25 mouse cellular contexts compared by ENCODE assay signal in the genomic region with DNA sequence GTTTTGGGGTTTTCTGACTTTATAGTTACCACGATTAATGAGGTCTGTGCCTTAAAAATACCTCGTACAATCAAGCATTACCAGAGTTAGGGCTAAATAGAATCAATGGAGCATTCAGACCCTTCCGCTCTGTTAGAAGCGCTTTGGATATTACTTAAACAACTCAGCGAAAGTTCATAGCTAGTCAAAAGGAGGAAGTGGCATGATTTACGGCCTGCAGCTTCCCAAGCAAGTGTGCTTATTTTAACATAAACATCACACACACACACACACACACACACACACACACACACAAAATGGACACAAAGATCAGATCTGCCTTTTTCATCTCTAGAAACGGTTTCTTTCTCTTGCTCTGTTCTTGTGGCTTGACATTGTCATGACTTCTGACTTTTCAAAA. TPM values are rescaled to one million over a fixed set of nuclear protein-coding genes. Genes with fewer than 3 reads are reported as not detected.
DNase-seq lines count a peak whose midpoint lies in the region; ATAC-seq lines count a peak whose summit lies in the region.
"Had no signal": no experiment of that assay in that cellular context is flagged by ENCODE, and none has a peak within 500 bp of the region (broad histone marks: within the 10 kb centered on the region; RNA-seq: fewer than 3 reads in every experiment).

No protein-coding gene starts in this region.

- intact Hi-C loops in heart, postnatal 10 days (cut with DNase I) = no loop called here

- peak overlapping the region; percentile 59 for H3K27ac ChIP-seq in lung, embryonic 16.5 days (ENCODE audit: low read length)
- no peak overlapping the region for H3K27ac ChIP-seq in neural tube, embryonic 15.5 days (replicated peaks)
- H3K27ac ChIP-seq: embryonic facial prominence, embryonic 10.5 days; forebrain, embryonic 12.5 days; heart, embryonic 13.5 days; limb, embryonic 13.5 days; liver, embryonic 14.5 days; stomach, embryonic 15.5 days had no signal

- H3K27me3 ChIP-seq in lung, embryonic 16.5 days (ENCODE audit: control insufficient read depth, insufficient read depth, low read depth, low read length) = no peaks in the 10 kb centered on the region
- H3K27me3 ChIP-seq in neural tube, embryonic 15.5 days (replicated peaks) = no peaks in the 10 kb centered on the region
- H3K27me3 ChIP-seq: forebrain, embryonic 12.5 days; heart, embryonic 13.5 days; limb, embryonic 13.5 days; megakaryocyte, embryonic 14.5 days; stomach, embryonic 15.5 days had no signal

- no peaks in the 10 kb centered on the region for H3K9me3 ChIP-seq in lung, embryonic 16.5 days (ENCODE audit: control insufficient read depth, low read length)
- no peaks in the 10 kb centered on the region for H3K9me3 ChIP-seq in neural tube, embryonic 15.5 days (replicated peaks)
- H3K9me3 ChIP-seq: embryonic facial prominence, embryonic 10.5 days; forebrain, embryonic 12.5 days; heart, embryonic 13.5 days; limb, embryonic 13.5 days; stomach, embryonic 15.5 days had no signal

- no peak overlapping the region for H3K9ac ChIP-seq in lung, embryonic 16.5 days (ENCODE audit: low read length)
- no peak overlapping the region for H3K9ac ChIP-seq in neural tube, embryonic 15.5 days (replicated peaks)
- H3K9ac ChIP-seq: forebrain, embryonic 12.5 days; heart, embryonic 13.5 days; limb, embryonic 13.5 days; liver, embryonic 14.5 days; stomach, embryonic 15.5 days had no signal

- ATAC-seq in lung, embryonic 16.5 days (ENCODE audit: low read depth) = peak; percentile 65; the same call in 1 of the 2 replicates
- peak; percentile 80 for ATAC-seq in megakaryocyte progenitor cell, adult 5-6 weeks (replicated peaks; ENCODE audit: poor library complexity)
- no peak for ATAC-seq in neural tube, embryonic 15.5 days (ENCODE audit: low FRiP score)
- ATAC-seq: activated CD4-positive, CD25-positive, alpha-beta regulatory T cell, adult 4 months had no signal

- H3K36me3 ChIP-seq in lung, embryonic 16.5 days (ENCODE audit: control insufficient read depth, insufficient read depth, low read length) = no peaks in the 10 kb centered on the region
- no peaks in the 10 kb centered on the region for H3K36me3 ChIP-seq in neural tube, embryonic 15.5 days
- H3K36me3 ChIP-seq: embryonic facial prominence, embryonic 10.5 days; forebrain, embryonic 12.5 days; G1E; heart, embryonic 13.5 days; limb, embryonic 13.5 days; stomach, embryonic 15.5 days had no signal

- H3K4me3 ChIP-seq in lung, embryonic 16.5 days (ENCODE audit: low read length) = peak overlapping the region; percentile 6; the same call in 1 of the 2 replicates
- H3K4me3 ChIP-seq in neural tube, embryonic 15.5 days (replicated peaks) = no peak overlapping the region
- H3K4me3 ChIP-seq: embryonic facial prominence, embryonic 10.5 days; forebrain, embryonic 12.5 days; heart, embryonic 13.5 days; limb, embryonic 13.5 days; megakaryocyte, embryonic 14.5 days; stomach, embryonic 15.5 days had no signal

- H3K4me1 ChIP-seq in lung, embryonic 16.5 days (replicated peaks; ENCODE audit: control insufficient read depth, insufficient read depth, low read length) = no peaks in the 10 kb centered on the region
- no peaks in the 10 kb centered on the region for H3K4me1 ChIP-seq in neural tube, embryonic 15.5 days
- H3K4me1 ChIP-seq: embryonic facial prominence, embryonic 10.5 days; forebrain, embryonic 12.5 days; heart, embryonic 13.5 days; limb, embryonic 13.5 days; megakaryocyte, embryonic 14.5 days; stomach, embryonic 15.5 days had no signal

- 40% methylated on average over 7 of the region's 7 CpGs for WGBS in lung, embryonic 16.5 days
- 52% methylated on average over 7 of the region's 7 CpGs for WGBS in neural tube, embryonic 15.5 days

- peak; percentile 29 for DNase-seq in embryo, embryonic 11 days
- DNase-seq in embryo, embryonic 9.5 days (ENCODE audit: extremely low spot score) = no peak
- peak; percentile 15 for DNase-seq in retina, postnatal 1 day
- DNase-seq in retina, embryonic 14.5 days (ENCODE audit: low spot score) = no peak
- no peak for DNase-seq in heart, postnatal 10 days
- DNase-seq: adrenal gland, postnatal 14 days; cerebellum, adult 11 months; cerebellum, postnatal 10 days; heart, adult 18-20 months; heart, postnatal 4 days; midbrain, embryonic 14.5 days; thymus, adult 2 months had no signal

- peak overlapping the region; percentile 22; the same call in 1 of the 2 replicates for H3K4me2 ChIP-seq in lung, embryonic 16.5 days (ENCODE audit: low read depth, low read length)
- H3K4me2 ChIP-seq in neural tube, embryonic 15.5 days = no peak overlapping the region
- H3K4me2 ChIP-seq: forebrain, embryonic 12.5 days; heart, embryonic 13.5 days; limb, embryonic 13.5 days; stomach, embryonic 15.5 days had no signal

RNA-seq across cellular contexts. Expression of a gene that starts 9.7 kb away (rescaled TPM):
- polyA plus RNA-seq in lung, embryonic 16.5 days (2015; fragmentation: Nextera tagmentation; extraction: Ambion mirVana) = 19.7 and 21.5 TPM in 2 replicates
- not detected in 2 replicates for total RNA-seq in megakaryocyte progenitor cell, adult 5-6 weeks (2015)
- total RNA-seq in megakaryocyte progenitor cell, adult 5-6 weeks (2017) = not detected in 2 replicates
- 33.2 and 37.5 TPM in 2 replicates for polyA plus RNA-seq in neural tube, embryonic 15.5 days (2015; fragmentation: Nextera tagmentation; extraction: Ambion mirVana)
- 10 to 100 TPM in 1 of 2 experiments, 1 to 10 TPM in 1; 8.7 to 10.2 TPM for total RNA-seq in heart, postnatal 10 days (2021)
- total RNA-seq: neutrophil, adult 5-6 weeks had no signal
- polyA plus RNA-seq: G1E had no signal

Comparison
In these comparisons a context has a peak if more than half of its experiments do, and no peak if none do; other contexts are left out.
1. DNase-seq: peak in embryo, embryonic 11 days (single experiment) and retina, postnatal 1 day (single experiment); none in embryo, embryonic 9.5 days (single experiment), retina, embryonic 14.5 days (single experiment) and heart, postnatal 10 days (0 of 2).
2. RNA of a gene that starts 9.7 kb away (total RNA-seq): 8.7 to 10.2 TPM in heart, postnatal 10 days; not detected in megakaryocyte progenitor cell, adult 5-6 weeks; every median in the first group is over 4 times any median in the second.